ENCODE assay signal across 11 mouse cellular contexts in the genomic region with DNA sequence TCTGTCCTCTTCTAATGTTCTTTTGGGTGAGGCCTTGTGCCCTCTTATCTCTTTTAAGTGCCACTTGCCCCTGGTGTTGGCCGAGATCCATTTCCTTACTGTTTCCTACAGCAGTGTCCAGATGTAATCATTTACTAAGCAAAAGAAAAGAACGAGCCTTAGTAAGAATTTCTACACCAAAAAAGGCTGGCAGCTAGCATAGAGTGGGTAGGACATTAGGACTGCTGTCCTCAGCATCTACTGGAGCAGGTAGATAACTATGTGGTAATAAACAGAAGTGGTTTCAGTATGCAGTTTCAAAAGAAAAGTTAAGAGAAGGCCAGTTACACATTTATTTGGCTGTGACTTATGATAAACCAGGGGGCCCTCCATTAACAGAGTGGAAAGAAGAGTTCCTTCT. TPM values are rescaled to one million over a fixed set of nuclear protein-coding genes. Genes with fewer than 3 reads are reported as not detected.
DNase-seq lines count a peak whose midpoint lies in the region; ATAC-seq and TF ChIP-seq lines count a peak whose summit lies in the region.
"Had no signal": no experiment of that assay in that cellular context is flagged by ENCODE, and none has a peak within 500 bp of the region (broad histone marks: within the 10 kb centered on the region; RNA-seq: fewer than 3 reads in every experiment).

No protein-coding gene starts in this region.

- peaks cover 7% of the 10 kb centered on the region for H3K4me1 ChIP-seq in kidney, embryonic 14.5 days (ENCODE audit: control insufficient read depth, insufficient read depth, low read length)
- H3K4me1 ChIP-seq in intestine, postnatal 0 days (replicated peaks; ENCODE audit: control insufficient read depth, insufficient read depth, low read length) = peaks cover 21% of the 10 kb centered on the region
- peaks cover 39% of the 10 kb centered on the region for H3K4me1 ChIP-seq in liver, embryonic 15.5 days (replicated peaks)

- no peak for TF ChIP-seq CTCF in intestine, postnatal 0 days (IDR thresholded peaks at IDR 0.05; ENCODE audit: low read depth)

- WGBS in kidney, embryonic 14.5 days = 91% methylated on average over 2 of the region's 2 CpGs
- WGBS in intestine, postnatal 0 days = 31% methylated on average over 2 of the region's 2 CpGs
- 28% methylated on average over 2 of the region's 2 CpGs for WGBS in liver, embryonic 15.5 days (ENCODE audit: insufficient replicate concordance)

- no peaks in the 10 kb centered on the region for H3K27me3 ChIP-seq in kidney, embryonic 14.5 days (ENCODE audit: control insufficient read depth, insufficient read depth, low read length)
- no peaks in the 10 kb centered on the region for H3K27me3 ChIP-seq in intestine, postnatal 0 days (replicated peaks; ENCODE audit: control insufficient read depth, insufficient read depth, low read length)
- H3K27me3 ChIP-seq in liver, embryonic 15.5 days = peaks cover 6% of the 10 kb centered on the region; the same call in 1 of the 2 replicates
- H3K27me3 ChIP-seq: heart, embryonic 15.5 days had no signal

- H3K9me3 ChIP-seq in kidney, embryonic 14.5 days (ENCODE audit: control insufficient read depth, low read length) = no peaks in the 10 kb centered on the region
- H3K9me3 ChIP-seq in intestine, postnatal 0 days (ENCODE audit: control insufficient read depth) = no peaks in the 10 kb centered on the region
- no peaks in the 10 kb centered on the region for H3K9me3 ChIP-seq in liver, embryonic 15.5 days (replicated peaks)
- H3K9me3 ChIP-seq: heart, embryonic 15.5 days had no signal

- DNase-seq in kidney, adult 9 months = peak; percentile 87
- DNase-seq in cerebellum, adult 11-12 months = no peak
- DNase-seq in adrenal gland, postnatal 36 days = no peak
- DNase-seq in cerebellum, adult 11 months = no peak
- DNase-seq: cerebellum, adult 18-20 months; left cerebral cortex, postnatal 4 days had no signal

- peaks cover 25% of the 10 kb centered on the region for H3K36me3 ChIP-seq in kidney, embryonic 14.5 days (ENCODE audit: control insufficient read depth, insufficient read depth, low read length)
- peaks cover 29% of the 10 kb centered on the region for H3K36me3 ChIP-seq in intestine, postnatal 0 days (ENCODE audit: control insufficient read depth, insufficient read depth)
- peaks cover 42% of the 10 kb centered on the region for H3K36me3 ChIP-seq in liver, embryonic 15.5 days (replicated peaks)

- no peak overlapping the region for H3K4me3 ChIP-seq in kidney, embryonic 14.5 days (ENCODE audit: low read length)
- H3K4me3 ChIP-seq in intestine, postnatal 0 days (ENCODE audit: low read depth, low read length) = peak overlapping the region; percentile 57; the same call in 1 of the 2 replicates
- H3K4me3 ChIP-seq in liver, embryonic 15.5 days (replicated peaks) = no peak overlapping the region
- H3K4me3 ChIP-seq: heart, embryonic 15.5 days had no signal

- no peak for ATAC-seq in kidney, embryonic 14.5 days (ENCODE audit: low FRiP score, low TSS enrichment)
- ATAC-seq in erythroid progenitor cell, adult 5-6 weeks (replicated peaks; ENCODE audit: low FRiP score, poor library complexity, severe bottlenecking) = 0 out of 2 replicates have a peak, but pooled peaks have one; percentile 23
- peak; percentile 29 for ATAC-seq in intestine, postnatal 0 days
- ATAC-seq in liver, embryonic 15.5 days (ENCODE audit: insufficient read depth) = no peak

- no peak overlapping the region for H3K9ac ChIP-seq in kidney, embryonic 14.5 days (ENCODE audit: low read depth, low read length)
- H3K9ac ChIP-seq in intestine, postnatal 0 days (ENCODE audit: low read depth, low read length) = no peak overlapping the region
- H3K9ac ChIP-seq in liver, embryonic 15.5 days = no peak overlapping the region
- H3K9ac ChIP-seq: heart, embryonic 15.5 days had no signal

- no peak overlapping the region for H3K4me2 ChIP-seq in kidney, embryonic 14.5 days (replicated peaks; ENCODE audit: low read depth, low read length)
- H3K4me2 ChIP-seq in intestine, postnatal 0 days (replicated peaks; ENCODE audit: low read depth) = peak overlapping the region; percentile 79
- H3K4me2 ChIP-seq in liver, embryonic 15.5 days = peak overlapping the region; percentile 89; the same call in 1 of the 2 replicates

- no peak overlapping the region for H3K27ac ChIP-seq in kidney, embryonic 14.5 days (ENCODE audit: low read depth, low read length)
- peak overlapping the region; percentile 88 for H3K27ac ChIP-seq in intestine, postnatal 0 days (ENCODE audit: low read depth, low read length)
- H3K27ac ChIP-seq in liver, embryonic 15.5 days (replicated peaks) = peak overlapping the region; percentile 21; the same call in 1 of the 2 replicates
- H3K27ac ChIP-seq: heart, embryonic 15.5 days had no signal

RNA-seq across cellular contexts. Expression of a gene that starts 2.2 kb away (rescaled TPM):
- polyA plus RNA-seq in kidney, embryonic 14.5 days (2014; fragmentation: Nextera tagmentation; extraction: Ambion mirVana) = 57.9 and 81.4 TPM in 2 replicates
- total RNA-seq in erythroid progenitor cell, adult 5-6 weeks (2015; ENCODE audit: low replicate concordance) = 15.5 and 43.6 TPM in 2 replicates
- total RNA-seq in erythroid progenitor cell, adult 5-6 weeks (2017; ENCODE audit: low replicate concordance) = 33.1 and 54.4 TPM in 2 replicates
- 129 and 137 TPM in 2 replicates for polyA plus RNA-seq in intestine, postnatal 0 days (2015; fragmentation: Nextera tagmentation; extraction: Ambion mirVana)
- polyA plus RNA-seq in liver, embryonic 15.5 days (2015; fragmentation: Nextera tagmentation; extraction: Ambion mirVana) = 20.7 and 21.0 TPM in 2 replicates
- 10 to 100 TPM; 56.1 to 59.9 TPM for total RNA-seq in adrenal gland, postnatal 36 days (2021)

RNA-seq across cellular contexts. Expression of a gene that starts 20.2 kb away (rescaled TPM):
- 49.1 and 51.1 TPM in 2 replicates for polyA plus RNA-seq in kidney, embryonic 14.5 days (2014; fragmentation: Nextera tagmentation; extraction: Ambion mirVana)
- total RNA-seq in erythroid progenitor cell, adult 5-6 weeks (2015; ENCODE audit: low replicate concordance) = 9.6 and 24.1 TPM in 2 replicates
- 10.8 and 16.3 TPM in 2 replicates for total RNA-seq in erythroid progenitor cell, adult 5-6 weeks (2017; ENCODE audit: low replicate concordance)
- polyA plus RNA-seq in intestine, postnatal 0 days (2015; fragmentation: Nextera tagmentation; extraction: Ambion mirVana) = 65.1 and 67.4 TPM in 2 replicates
- polyA plus RNA-seq in liver, embryonic 15.5 days (2015; fragmentation: Nextera tagmentation; extraction: Ambion mirVana) = 21.4 and 23.7 TPM in 2 replicates
- 10 to 100 TPM; 31.4 to 39.4 TPM for total RNA-seq in adrenal gland, postnatal 36 days (2021)

RNA-seq across cellular contexts. Expression of a gene that starts 21.3 kb away (rescaled TPM):
- polyA plus RNA-seq in kidney, embryonic 14.5 days (2014; fragmentation: Nextera tagmentation; extraction: Ambion mirVana) = 0.61 and 1.7 TPM in 2 replicates
- not detected in 2 replicates for total RNA-seq in erythroid progenitor cell, adult 5-6 weeks (2015; ENCODE audit: low replicate concordance)
- not detected in 2 replicates for total RNA-seq in erythroid progenitor cell, adult 5-6 weeks (2017; ENCODE audit: low replicate concordance)
- polyA plus RNA-seq in intestine, postnatal 0 days (2015; fragmentation: Nextera tagmentation; extraction: Ambion mirVana) = 7.2 and 8.6 TPM in 2 replicates
- polyA plus RNA-seq in liver, embryonic 15.5 days (2015; fragmentation: Nextera tagmentation; extraction: Ambion mirVana) = 2.3 and 3.4 TPM in 2 replicates
- total RNA-seq in adrenal gland, postnatal 36 days (2021) = 1 to 10 TPM; 6.5 to 8.5 TPM

RNA-seq across cellular contexts. Expression of a gene that starts 50.4 kb away (rescaled TPM):
- 0.12 TPM in 1 of 2 replicates, not detected in the other for polyA plus RNA-seq in kidney, embryonic 14.5 days (2014; fragmentation: Nextera tagmentation; extraction: Ambion mirVana)
- not detected in 2 replicates for total RNA-seq in erythroid progenitor cell, adult 5-6 weeks (2015; ENCODE audit: low replicate concordance)
- not detected in 2 replicates for total RNA-seq in erythroid progenitor cell, adult 5-6 weeks (2017; ENCODE audit: low replicate concordance)
- polyA plus RNA-seq in intestine, postnatal 0 days (2015; fragmentation: Nextera tagmentation; extraction: Ambion mirVana) = 0.44 and 0.80 TPM in 2 replicates
- not detected in 2 replicates for polyA plus RNA-seq in liver, embryonic 15.5 days (2015; fragmentation: Nextera tagmentation; extraction: Ambion mirVana)
- total RNA-seq in adrenal gland, postnatal 36 days (2021) = not detected

RNA-seq across cellular contexts. Expression of a gene that starts 51.0 kb away (rescaled TPM):
- polyA plus RNA-seq in kidney, embryonic 14.5 days (2014; fragmentation: Nextera tagmentation; extraction: Ambion mirVana) = 0.27 and 0.37 TPM in 2 replicates
- not detected in 2 replicates for total RNA-seq in erythroid progenitor cell, adult 5-6 weeks (2015; ENCODE audit: low replicate concordance)
- total RNA-seq in erythroid progenitor cell, adult 5-6 weeks (2017; ENCODE audit: low replicate concordance) = not detected in 2 replicates
- 0.73 and 1.1 TPM in 2 replicates for polyA plus RNA-seq in intestine, postnatal 0 days (2015; fragmentation: Nextera tagmentation; extraction: Ambion mirVana)
- polyA plus RNA-seq in liver, embryonic 15.5 days (2015; fragmentation: Nextera tagmentation; extraction: Ambion mirVana) = 0.09 and 0.14 TPM in 2 replicates
- total RNA-seq in adrenal gland, postnatal 36 days (2021) = 1 to 10 TPM; 1.4 TPM

Comparison
In these comparisons a context has a peak if more than half of its experiments do, and no peak if none do; other contexts are left out.
1. ATAC-seq: peak in erythroid progenitor cell, adult 5-6 weeks (single experiment) and intestine, postnatal 0 days (single experiment); none in kidney, embryonic 14.5 days (single experiment) and liver, embryonic 15.5 days (single experiment).